Mouse (Mus musculus): ENCODE measurements around the gene Slc6a3. TPM values are rescaled to one million over a fixed set of nuclear protein-coding genes. Genes with fewer than 3 reads are reported as not detected.

Slc6a3 gene
- total RNA-seq, 2 experiments from 2014 or later = 0.10 to 0.23 TPM

DNA sequence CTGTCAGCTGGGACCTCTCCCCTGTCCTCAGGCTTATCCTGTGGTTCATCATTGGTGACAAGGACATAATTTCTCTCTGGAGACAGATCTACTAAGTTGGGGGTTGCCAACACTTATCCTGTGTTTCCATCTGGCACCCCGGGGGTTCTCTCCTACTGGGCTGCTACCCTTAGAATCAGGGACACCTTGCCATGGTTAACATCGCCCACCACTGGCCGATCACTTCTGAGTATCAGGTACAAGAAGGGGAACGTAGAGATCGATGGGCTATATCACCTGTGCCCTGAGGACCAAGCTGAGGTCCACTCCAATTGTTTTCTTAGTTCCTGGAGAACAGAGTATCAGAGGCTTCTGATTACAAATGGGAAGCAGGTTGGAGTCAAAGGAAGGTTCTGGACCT, 27.7 kb downstream of the Slc6a3 start:
- intact Hi-C loops (cut with DNase I) = no loop called here
- no peak for DNase-seq (ENCODE audit: low spot score in 2 of 2)

DNA sequence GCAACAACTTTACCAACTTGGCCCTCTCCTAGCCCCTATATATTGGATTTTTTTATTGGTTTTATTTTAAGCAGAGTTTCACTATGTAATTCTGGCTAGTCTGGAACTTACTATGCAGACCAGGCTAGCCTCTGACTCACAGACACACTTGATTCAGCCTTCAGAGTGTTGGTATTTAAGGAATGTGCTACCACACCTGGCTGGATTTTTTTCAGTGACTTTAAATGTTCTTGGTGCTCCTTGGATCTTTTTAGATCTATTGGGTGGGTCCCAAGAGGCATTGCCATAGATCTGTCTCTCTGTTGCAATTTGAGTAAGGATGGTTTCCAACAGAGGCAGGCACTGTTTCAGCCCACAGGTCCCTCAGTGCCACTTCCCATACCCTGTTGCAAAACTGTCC, 38.5 kb downstream of the Slc6a3 start:
- intact Hi-C loops (cut with DNase I) = no loop called here
- DNase-seq (ENCODE audit: low spot score in 2 of 2) = no peak

DNA sequence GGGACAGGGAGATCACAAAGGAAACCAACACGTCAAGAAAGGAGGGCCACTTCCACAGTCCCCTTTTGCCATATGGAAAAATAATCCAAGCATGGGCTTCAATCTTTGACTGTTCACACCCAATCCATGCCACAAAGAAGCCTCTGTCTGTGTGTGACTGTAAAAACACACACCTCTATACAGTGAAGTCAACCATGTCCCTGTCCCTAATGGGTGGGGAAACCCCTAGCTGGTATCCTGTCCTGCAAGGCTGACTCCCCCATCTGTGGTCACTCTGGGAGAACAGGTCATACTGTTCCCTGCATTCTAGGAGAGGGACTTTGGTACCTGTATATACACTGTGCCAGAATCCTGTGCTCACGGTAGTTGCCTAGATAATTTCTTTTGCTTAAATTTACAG, 40.7 kb downstream of the Slc6a3 start:
- no peak for DNase-seq (ENCODE audit: low spot score in 2 of 2)
- intact Hi-C loops (cut with DNase I) = no loop called here

DNA sequence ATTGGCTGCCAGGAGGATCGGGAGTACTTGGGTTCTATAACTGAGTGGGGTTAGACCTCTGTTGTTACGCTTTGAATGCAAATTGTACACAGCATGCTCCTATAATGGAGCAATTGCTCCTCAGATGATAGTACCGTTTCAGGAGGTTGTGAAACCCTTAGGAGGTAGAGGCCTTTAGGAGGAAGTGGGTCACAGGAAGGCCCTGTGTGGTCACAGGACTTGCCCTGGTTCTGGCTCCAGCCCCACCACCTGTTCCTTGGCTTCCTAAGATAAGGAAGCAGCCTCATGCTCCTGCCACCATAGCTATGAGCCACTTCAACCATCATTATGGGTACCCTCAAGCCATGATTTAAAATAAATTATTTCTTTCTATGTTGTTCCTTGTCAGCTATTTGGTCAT, 54.9 kb downstream of the Slc6a3 start:
- no peak for DNase-seq (ENCODE audit: low spot score in 2 of 2)
- intact Hi-C loops (cut with DNase I) = no loop called here

DNA sequence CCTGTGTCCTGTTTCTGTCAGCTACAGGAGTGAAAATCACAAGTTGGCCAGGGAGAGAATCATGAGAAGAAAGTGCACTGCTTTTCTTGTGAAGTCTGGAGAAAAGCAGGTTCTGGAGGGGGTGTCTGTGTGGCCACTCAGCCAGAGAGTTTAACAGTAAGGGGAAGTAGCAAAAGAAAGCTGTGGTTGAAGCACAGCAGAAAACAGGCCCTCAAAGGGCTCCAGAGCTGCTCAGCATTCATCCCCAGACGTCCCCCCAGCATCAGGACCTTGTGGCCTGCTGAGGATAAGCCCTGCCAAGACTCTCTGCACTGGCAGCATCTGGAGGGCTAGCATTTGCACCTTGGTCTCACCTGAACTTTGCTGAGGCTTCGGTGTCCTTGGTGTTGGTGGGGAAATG, 56.0 kb downstream of the Slc6a3 start:
- intact Hi-C loops (cut with DNase I) = no loop called here
- no peak for DNase-seq (ENCODE audit: low spot score in 2 of 2)

DNA sequence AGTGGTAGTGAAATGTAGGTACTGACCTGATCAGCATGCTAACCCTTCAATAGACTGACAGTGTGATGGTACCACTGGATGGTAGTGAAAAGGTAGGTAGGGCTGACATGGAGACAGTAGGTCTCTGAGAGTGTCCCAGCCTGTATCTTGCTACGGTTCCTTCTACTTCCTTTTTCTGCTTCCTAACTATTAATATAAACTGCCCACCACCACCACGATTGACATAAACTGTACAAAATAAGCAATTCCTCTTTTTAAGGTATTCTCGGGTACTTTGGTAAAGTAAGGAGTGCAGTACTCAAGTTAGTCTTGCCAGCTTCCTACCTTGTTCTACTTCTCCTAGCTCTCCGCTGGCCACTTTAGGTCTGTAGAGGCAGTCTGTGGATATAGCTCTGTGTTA, 59.7 kb downstream of the Slc6a3 start:
- no peak for DNase-seq (ENCODE audit: low spot score in 2 of 2)
- intact Hi-C loops (cut with DNase I) = no loop called here

DNA sequence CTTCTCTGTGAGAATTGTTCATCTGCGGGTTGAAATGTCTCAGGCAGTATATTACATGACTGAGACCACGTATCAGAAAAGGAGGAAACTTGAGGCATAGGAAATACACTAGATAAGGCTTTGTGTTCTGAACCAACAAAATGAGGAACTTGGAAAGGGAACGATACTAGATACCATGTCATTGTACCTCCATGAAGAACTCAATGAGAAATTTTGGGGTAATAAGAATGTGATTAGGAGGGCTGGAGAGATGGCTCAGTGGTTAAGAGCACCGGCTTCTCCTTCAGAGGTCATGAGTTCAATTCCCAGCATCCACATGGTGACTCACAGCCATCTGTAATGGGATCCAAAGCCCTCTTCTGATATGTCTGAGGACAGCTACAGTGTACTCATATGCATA, 63.7 kb downstream of the Slc6a3 start:
- DNase-seq (ENCODE audit: low spot score in 2 of 2) = no peak
- intact Hi-C loops (cut with DNase I) = loop anchor here (10.0 kb wide), 1 partner anchor 275 kb away; the partner anchor contains the start of genes Mrpl36 and Ndufs6

DNA sequence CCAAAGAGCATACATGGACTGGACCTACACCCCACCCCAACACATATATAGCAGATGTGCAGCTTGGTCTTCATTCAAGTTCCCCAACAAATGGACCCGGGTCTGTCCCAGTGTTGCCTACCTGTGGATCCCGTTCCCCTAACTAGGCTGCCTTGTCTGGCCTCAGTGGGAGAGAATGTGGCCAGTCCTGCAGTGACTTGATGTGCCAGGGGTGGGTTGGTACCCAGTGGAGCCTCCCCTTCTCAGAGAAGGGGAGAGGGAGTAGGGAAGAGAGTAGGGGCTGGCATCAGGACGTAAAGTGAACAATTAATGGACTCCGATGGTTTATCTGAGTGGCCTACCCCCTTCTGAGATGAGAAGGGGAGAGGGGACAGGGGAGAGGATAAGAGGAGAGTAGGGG, 66.5 kb downstream of the Slc6a3 start:
- intact Hi-C loops (cut with DNase I) = loop anchor here (10.0 kb wide), 1 partner anchor 278 kb away; the partner anchor contains the start of genes Mrpl36 and Ndufs6
- no peak for DNase-seq (ENCODE audit: low spot score in 2 of 2)

DNA sequence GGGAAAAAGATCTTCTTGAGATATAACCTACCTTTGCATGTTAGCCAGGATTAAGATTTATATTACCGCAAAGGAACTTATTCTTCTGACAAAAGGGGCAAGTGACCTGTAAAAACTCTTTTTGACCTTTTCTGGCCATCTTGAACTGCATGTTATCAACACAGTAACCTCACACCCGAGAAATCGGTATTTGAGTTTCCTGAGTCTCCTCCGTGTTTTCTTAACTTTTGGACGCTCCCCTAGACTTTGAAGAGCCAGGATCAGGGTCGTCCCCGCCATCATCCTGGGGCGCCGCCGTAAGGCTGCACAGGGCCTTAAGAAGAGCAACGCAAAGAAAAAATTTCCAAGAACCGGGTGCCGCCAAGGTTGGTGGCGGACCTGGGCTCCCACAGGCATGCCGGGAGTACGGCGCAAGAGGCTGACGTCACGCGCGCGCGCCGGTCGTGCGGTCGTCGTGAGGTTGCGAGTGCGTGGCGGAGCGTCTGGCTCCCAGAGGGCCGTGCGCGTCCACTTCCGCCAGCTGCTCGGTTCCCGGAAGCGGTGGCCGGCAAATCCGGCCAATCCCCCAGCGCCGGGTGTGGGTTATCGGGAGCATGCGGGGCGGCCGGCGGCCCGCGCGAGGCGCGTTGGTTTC, 67.1 kb downstream of the Slc6a3 start, which contains the start of gene Clptm1l:
Gene Clptm1l (plus strand): TSS at position 485 of the 634 bp plus-strand sequence.
- intact Hi-C loops (cut with DNase I) = loop anchor here (10.0 kb wide), 1 partner anchor 279 kb away; the partner anchor contains the start of genes Mrpl36 and Ndufs6

DNA sequence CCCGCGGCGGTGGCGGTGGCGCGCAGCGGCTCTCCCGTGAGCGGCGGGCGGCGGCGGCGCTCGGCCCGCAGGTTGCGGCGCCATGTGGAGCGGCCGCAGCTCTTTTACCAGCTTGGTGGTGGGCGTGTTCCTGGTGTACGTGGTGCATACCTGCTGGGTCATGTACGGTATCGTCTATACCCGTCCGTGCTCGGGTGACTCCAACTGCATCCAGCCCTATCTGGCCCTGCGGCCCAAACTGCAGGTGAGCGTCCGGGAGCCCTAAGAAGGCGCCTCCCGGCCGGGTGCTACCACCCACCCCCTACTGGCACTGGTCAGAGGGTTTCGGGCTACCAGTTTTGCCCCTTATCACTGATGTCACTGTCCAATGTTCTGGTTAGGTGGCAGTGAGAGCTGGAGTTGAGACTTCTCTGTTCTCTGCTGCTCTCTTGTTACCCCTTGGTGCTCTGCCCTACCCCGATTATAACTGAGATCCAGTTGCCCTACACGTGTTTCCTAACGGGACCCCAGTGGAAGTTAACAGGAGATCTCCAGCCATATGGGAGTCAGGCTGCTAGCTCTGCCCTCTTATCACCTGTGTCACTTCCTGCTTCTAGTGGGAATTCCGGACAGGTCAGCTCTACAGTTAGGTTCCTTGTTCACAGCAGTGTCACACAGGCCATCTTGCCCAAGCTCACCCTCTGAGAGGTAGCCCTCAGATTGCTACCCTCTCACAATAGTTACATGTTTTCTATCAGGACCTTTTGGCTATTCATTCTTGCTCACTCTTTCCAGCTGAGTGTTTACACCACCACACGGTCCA, 67.8 kb downstream of the Slc6a3 start:
- no peak for DNase-seq (ENCODE audit: low spot score in 2 of 2)
- intact Hi-C loops (cut with DNase I) = loop anchor here (10.0 kb wide), 1 partner anchor 280 kb away; the partner anchor contains the start of genes Mrpl36 and Ndufs6

More for the DNA sequence above, 67.1 kb downstream of the Slc6a3 start, which contains the start of gene Clptm1l:
- DNase-seq (ENCODE audit: low spot score in 2 of 2) = peak; percentile 99

DNA sequence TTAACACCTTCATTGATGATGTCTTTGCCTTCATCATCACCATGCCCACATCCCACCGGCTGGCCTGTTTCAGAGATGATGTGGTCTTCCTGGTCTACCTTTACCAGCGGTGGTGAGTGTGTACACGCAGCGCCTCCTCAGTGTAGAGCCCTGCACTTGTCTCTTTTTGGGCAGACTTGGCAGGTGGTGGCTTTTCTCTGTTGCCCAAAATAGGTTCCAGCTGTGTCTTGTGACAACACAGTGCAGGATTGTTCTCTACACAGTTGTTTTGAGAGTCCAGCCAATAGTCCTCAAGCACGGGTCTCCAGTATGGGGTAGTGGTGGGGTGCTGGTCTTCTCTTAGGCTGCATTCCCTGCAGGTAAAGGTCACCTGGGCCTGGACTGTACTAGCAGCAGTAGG, 81.9 kb downstream of the Slc6a3 start:
- intact Hi-C loops (cut with DNase I) = loop anchor here (5.0 kb wide), 1 partner anchor 106 kb away; no protein-coding TSS in a partner anchor
- no peak for DNase-seq (ENCODE audit: low spot score in 2 of 2)

DNA sequence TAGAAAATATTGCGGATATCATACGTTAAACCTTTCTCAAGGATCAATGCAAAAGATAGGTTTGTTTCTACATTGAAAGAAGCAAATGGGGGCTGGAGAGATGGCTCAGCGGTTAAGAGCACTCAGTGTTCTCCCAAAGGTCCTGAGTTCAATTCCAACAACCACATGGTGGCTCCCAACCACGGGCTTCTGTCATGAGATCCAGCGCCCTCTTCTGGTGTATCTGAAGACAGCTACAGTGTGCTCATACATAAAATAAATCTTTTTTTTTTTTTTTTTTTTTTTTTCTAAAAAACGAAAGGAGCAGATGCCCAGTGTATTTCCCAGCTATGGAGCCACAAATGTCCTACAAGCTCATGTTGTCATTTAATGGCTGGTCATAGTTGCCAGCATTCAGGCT, 84.1 kb downstream of the Slc6a3 start:
- no peak for DNase-seq (ENCODE audit: low spot score in 2 of 2)
- intact Hi-C loops (cut with DNase I) = loop anchor here (5.0 kb wide), 1 partner anchor 193 kb away; no protein-coding TSS in a partner anchor

DNA sequence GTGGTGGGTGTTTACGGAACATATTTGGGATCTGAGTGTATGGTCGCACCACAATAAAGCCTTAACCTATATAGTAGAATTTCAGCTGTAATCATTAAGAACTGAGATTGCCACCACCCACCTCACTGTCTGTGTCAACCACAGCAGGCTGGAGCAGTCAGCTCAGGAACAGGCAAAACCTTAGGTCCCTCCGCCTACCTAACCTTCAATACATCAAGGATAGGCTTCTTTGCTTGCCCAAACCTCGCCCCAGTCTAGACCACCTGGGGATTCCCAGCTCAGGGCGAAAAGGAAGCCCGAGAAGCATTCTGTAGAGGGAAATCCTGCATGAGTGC, 89.8 kb downstream of the Slc6a3 start:
- no peak for DNase-seq (ENCODE audit: low spot score in 2 of 2)
- intact Hi-C loops (cut with DNase I) = no loop called here

DNA sequence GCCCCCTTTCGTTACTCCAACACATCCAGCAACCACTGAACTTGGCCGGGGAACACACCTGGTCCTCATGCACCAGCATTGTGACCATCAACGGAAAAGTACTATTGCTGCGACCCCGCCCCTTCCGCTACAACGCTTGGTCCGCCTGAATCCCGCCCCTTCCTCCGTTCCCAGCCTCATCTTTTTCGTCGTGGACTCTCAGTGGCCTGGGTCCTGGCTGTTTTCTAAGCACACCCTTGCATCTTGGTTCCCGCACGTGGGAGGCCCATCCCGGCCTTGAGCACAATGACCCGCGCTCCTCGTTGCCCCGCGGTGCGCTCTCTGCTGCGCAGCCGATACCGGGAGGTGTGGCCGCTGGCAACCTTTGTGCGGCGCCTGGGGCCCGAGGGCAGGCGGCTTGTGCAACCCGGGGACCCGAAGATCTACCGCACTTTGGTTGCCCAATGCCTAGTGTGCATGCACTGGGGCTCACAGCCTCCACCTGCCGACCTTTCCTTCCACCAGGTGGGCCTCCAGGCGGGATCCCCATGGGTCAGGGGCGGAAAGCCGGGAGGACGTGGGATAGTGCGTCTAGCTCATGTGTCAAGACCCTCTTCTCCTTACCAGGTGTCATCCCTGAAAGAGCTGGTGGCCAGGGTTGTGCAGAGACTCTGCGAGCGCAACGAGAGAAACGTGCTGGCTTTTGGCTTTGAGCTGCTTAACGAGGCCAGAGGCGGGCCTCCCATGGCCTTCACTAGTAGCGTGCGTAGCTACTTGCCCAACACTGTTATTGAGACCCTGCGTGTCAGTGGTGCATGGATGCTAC, 90.4 kb downstream of the Slc6a3 start, which contains the start of gene Tert:
Gene Tert (plus strand): TSS at position 167 of the 805 bp plus-strand sequence.
- intact Hi-C loops (cut with DNase I) = no loop called here
- peak; percentile 32 to 35 for DNase-seq (ENCODE audit: low spot score in 2 of 2)

Other genes starting within 250 kb of the Slc6a3 start
- gene Mrpl36, start 208.2 kb upstream of the Slc6a3 start, total RNA-seq (2021) = 10 to 100 TPM; 37.3 to 44.9 TPM
- 100 to 1,000 TPM; 184 to 196 TPM for gene Ndufs6, start 208.2 kb upstream of the Slc6a3 start, total RNA-seq (2021)
- gene Lpcat1, start 69.5 kb upstream of the Slc6a3 start, total RNA-seq (2021) = 10 to 100 TPM; 45.9 to 48.9 TPM
- gene Clptm1l, start 67.3 kb downstream of the Slc6a3 start, total RNA-seq (2021) = 100 to 1,000 TPM; 122 to 134 TPM
- 1 to 10 TPM; 2.2 to 3.1 TPM for gene Tert, start 90.2 kb downstream of the Slc6a3 start, total RNA-seq (2021)
- gene Slc6a18, start 141.3 kb downstream of the Slc6a3 start, total RNA-seq (2021) = not detected
- under 1 TPM in 1 of 2 experiments, not detected in 1; 0.15 TPM for gene Slc6a19, start 168.1 kb downstream of the Slc6a3 start, total RNA-seq (2021)
- 1 to 10 TPM; 3.6 to 3.8 TPM for gene Slc12a7, start 196.3 kb downstream of the Slc6a3 start, total RNA-seq (2021)